ENCODE assay signal across 28 mouse cellular contexts in genomic region chr14:97148997-97149653, GRCm38 (mm10).
A peak's percentile ranks its signal among the peaks of the same experiment; 100 is the strongest.
DNase-seq lines count a peak whose midpoint lies in the region; ATAC-seq lines count a peak whose summit lies in the region.
"Had no signal": no experiment of that assay in that cellular context is flagged by ENCODE, and none has a peak within 500 bp of the region (broad histone marks: within the 10 kb centered on the region; RNA-seq: fewer than 3 reads in every experiment).

No protein-coding gene starts in this region.

- H3K9me3 ChIP-seq in lung, embryonic 15.5 days = no peaks in the 10 kb centered on the region
- no peaks in the 10 kb centered on the region for H3K9me3 ChIP-seq in neural tube, embryonic 13.5 days
- H3K9me3 ChIP-seq: embryonic facial prominence, embryonic 12.5 days; embryonic facial prominence, embryonic 15.5 days; heart, embryonic 13.5 days had no signal

- no peak overlapping the region for H3K27ac ChIP-seq in lung, embryonic 15.5 days
- no peak overlapping the region for H3K27ac ChIP-seq in neural tube, embryonic 13.5 days (replicated peaks)
- H3K27ac ChIP-seq: embryonic facial prominence, embryonic 12.5 days; embryonic facial prominence, embryonic 15.5 days; gastrocnemius, adult 2 months; heart, embryonic 13.5 days; hindbrain, embryonic 14.5 days; hindbrain, postnatal 0 days had no signal

- DNase-seq in cerebellum, postnatal 10 days = peak; percentile 5 to 9
- DNase-seq in cerebellum, adult 8-10 months = no peak
- DNase-seq in kidney, postnatal 10 days = peak; percentile 8
- DNase-seq in kidney, adult 9 months = no peak
- no peak for DNase-seq in lung, postnatal 4 days
- no peak for DNase-seq in neural tube, embryonic 10.5 days (ENCODE audit: extremely low spot score, low spot score)
- DNase-seq: adrenal gland, postnatal 10 days; adrenal gland, postnatal 36 days; B cell, adult 2 months; cerebellum, adult 18-20 months; cerebellum, adult 9-11 months; forebrain, postnatal 0 days; gastrocnemius, adult 2 months; gastrocnemius, postnatal 14 days; heart, adult 11 months; heart, postnatal 14 days; heart, postnatal 4 days had no signal

- H3K4me2 ChIP-seq in lung, embryonic 15.5 days = no peak overlapping the region
- no peak overlapping the region for H3K4me2 ChIP-seq in neural tube, embryonic 13.5 days
- H3K4me2 ChIP-seq: embryonic facial prominence, embryonic 12.5 days; embryonic facial prominence, embryonic 15.5 days; heart, embryonic 13.5 days; hindbrain, embryonic 14.5 days had no signal

- no peaks in the 10 kb centered on the region for H3K4me1 ChIP-seq in lung, embryonic 15.5 days
- no peaks in the 10 kb centered on the region for H3K4me1 ChIP-seq in neural tube, embryonic 13.5 days (replicated peaks)
- H3K4me1 ChIP-seq: embryonic facial prominence, embryonic 12.5 days; embryonic facial prominence, embryonic 15.5 days; heart, embryonic 13.5 days had no signal

- no peaks in the 10 kb centered on the region for H3K36me3 ChIP-seq in lung, embryonic 15.5 days
- H3K36me3 ChIP-seq in neural tube, embryonic 13.5 days = no peaks in the 10 kb centered on the region
- H3K36me3 ChIP-seq: embryonic facial prominence, embryonic 12.5 days; embryonic facial prominence, embryonic 15.5 days; G1E; heart, embryonic 13.5 days had no signal

- H3K9ac ChIP-seq in lung, embryonic 15.5 days = no peak overlapping the region
- no peak overlapping the region for H3K9ac ChIP-seq in neural tube, embryonic 13.5 days
- H3K9ac ChIP-seq: embryonic facial prominence, embryonic 12.5 days; embryonic facial prominence, embryonic 15.5 days; forebrain, postnatal 0 days; heart, embryonic 13.5 days; hindbrain, embryonic 14.5 days had no signal

- 68% methylated on average over 9 of the region's 9 CpGs for WGBS in lung, embryonic 15.5 days
- WGBS in neural tube, embryonic 13.5 days = 83% methylated on average over 9 of the region's 9 CpGs

- peak; percentile 65; the same call in 1 of the 2 replicates for ATAC-seq in lung, embryonic 15.5 days (ENCODE audit: borderline replicate concordance, extremely low read depth, low FRiP score, low TSS enrichment)
- peak; percentile 36; the same call in 1 of the 2 replicates for ATAC-seq in neural tube, embryonic 13.5 days (ENCODE audit: low read depth)
- ATAC-seq: forebrain, embryonic 14.5 days; forebrain, postnatal 0 days; hindbrain, postnatal 0 days; Patski had no signal

- no peaks in the 10 kb centered on the region for H3K27me3 ChIP-seq in lung, embryonic 15.5 days
- no peaks in the 10 kb centered on the region for H3K27me3 ChIP-seq in neural tube, embryonic 13.5 days
- H3K27me3 ChIP-seq: CH12.LX; embryonic facial prominence, embryonic 12.5 days; embryonic facial prominence, embryonic 15.5 days; heart, embryonic 13.5 days; Patski had no signal

- no peak overlapping the region for H3K4me3 ChIP-seq in lung, embryonic 15.5 days
- H3K4me3 ChIP-seq in neural tube, embryonic 13.5 days = no peak overlapping the region
- H3K4me3 ChIP-seq: embryonic facial prominence, embryonic 12.5 days; embryonic facial prominence, embryonic 15.5 days; gastrocnemius, adult 2 months; heart, embryonic 13.5 days had no signal

Comparison
In these comparisons a context has a peak if more than half of its experiments do, and no peak if none do; other contexts are left out.
1. DNase-seq: peak in cerebellum, postnatal 10 days (2 of 2) and kidney, postnatal 10 days (single experiment); none in cerebellum, adult 8-10 months (single experiment), kidney, adult 9 months (single experiment), lung, postnatal 4 days (0 of 2) and neural tube, embryonic 10.5 days (single experiment).